Mouse (Mus musculus) CH12.LX (cell line): ENCODE measurements around the gene Prdm5. TPM values are rescaled to one million over a fixed set of nuclear protein-coding genes. Genes with fewer than 3 reads are reported as not detected.

Source experiments
- DNase-seq: peaks from one replicate; pipeline ENCODE4 v3.0.0-alpha.2; 2013; ENCODE audit errors: extremely low read depth
- H3K27ac ChIP-seq: 2 replicates; pipeline ENCODE4 v1.5.1; 2012; ENCODE audit warnings: low read depth, mild to moderate bottlenecking, control low read depth, moderate library complexity; ENCODE audit not compliant: insufficient read depth
- H3K27me3 ChIP-seq: replicated peaks from 2 replicates; pipeline ENCODE3; 2012; ENCODE audit warnings: inconsistent platforms
- H3K36me3 ChIP-seq, 2 experiments: replicated peaks in 1 of 2; 2 replicates each; pipeline versions ENCODE3 to v1.6.1; 2012; ENCODE audit warnings: inconsistent platforms in 1 of 2, low read length in 1 of 2, mild to moderate bottlenecking in 1 of 2, mixed read lengths in 1 of 2, moderate library complexity in 1 of 2; ENCODE audit not compliant: control insufficient read depth in 1 of 2, insufficient read depth in 1 of 2
- H3K4me1 ChIP-seq, 2 experiments: 2 replicates each; pipeline ENCODE4 v1.6.1; 2012; ENCODE audit warnings: inconsistent platforms in 1 of 2, moderate library complexity in 1 of 2; ENCODE audit not compliant: insufficient read depth in 2 of 2, control insufficient read depth in 1 of 2
- H3K4me2 ChIP-seq: 2 replicates; pipeline ENCODE4 v1.6.1; 2012; ENCODE audit warnings: low read depth, mild to moderate bottlenecking, control low read depth; ENCODE audit not compliant: poor library complexity, insufficient read depth, severe bottlenecking
- H3K4me3 ChIP-seq, 3 experiments: fragments of 150-350 bp in 1 of 3; sonication (generic) in 1 of 3; replicated peaks in 1 of 3; 2 replicates each; pipeline versions ENCODE3 to v1.5.1; 2011 to 2012; ENCODE audit warnings: low read depth in 2 of 3, low read length in 2 of 3, mild to moderate bottlenecking in 2 of 3, moderate library complexity in 2 of 3, control low read depth in 1 of 3, improper control_type of control experiment in 1 of 3, inconsistent platforms in 1 of 3, mixed read lengths in 1 of 3; ENCODE audit not compliant: poor library complexity in 1 of 3
- H3K79me2 ChIP-seq: replicated peaks from 2 replicates; pipeline ENCODE4 v1.6.1; 2012; ENCODE audit warnings: mild to moderate bottlenecking, moderate library complexity; ENCODE audit not compliant: control insufficient read depth, poor library complexity, insufficient read depth, severe bottlenecking; ENCODE audit errors: extremely low read depth
- H3K9ac ChIP-seq: 2 replicates; pipeline ENCODE4 v1.6.1; 2012; ENCODE audit warnings: low read depth, mild to moderate bottlenecking, control low read depth, moderate library complexity; ENCODE audit not compliant: insufficient read depth
- H3K9me3 ChIP-seq: replicated peaks from 2 replicates; pipeline ENCODE3; 2012; ENCODE audit warnings: low read length, inconsistent platforms, mixed read lengths
- BHLHE40 ChIP-seq: IDR thresholded peaks from 2 replicates; pipeline ENCODE4 v1.6.1; 2011; ENCODE audit warnings: mild to moderate bottlenecking, low read depth, low read length, improper control_type of control experiment
- ELF1 ChIP-seq: IDR thresholded peaks from 2 replicates; pipeline ENCODE4 v1.6.1; 2014; ENCODE audit warnings: low read depth, mild to moderate bottlenecking, inconsistent platforms, low read length, improper control_type of control experiment
- HCFC1 ChIP-seq: IDR thresholded peaks from 2 replicates; pipeline ENCODE4 v1.6.1; 2012; ENCODE audit warnings: low read depth, mild to moderate bottlenecking, inconsistent platforms, low read length, improper control_type of control experiment
- KAT2A ChIP-seq: IDR thresholded peaks from 2 replicates; pipeline ENCODE4 v1.6.1; 2012; ENCODE audit warnings: low read length, improper control_type of control experiment, inconsistent platforms; ENCODE audit not compliant: insufficient replicate concordance
- MAZ ChIP-seq: IDR thresholded peaks from 2 replicates; pipeline ENCODE4 v1.6.1; 2012; ENCODE audit warnings: low read depth, mild to moderate bottlenecking, inconsistent platforms, low read length, improper control_type of control experiment, moderate library complexity
- MYC ChIP-seq: IDR thresholded peaks from 2 replicates; pipeline ENCODE4 v1.6.1; 2011; ENCODE audit warnings: low read depth, mild to moderate bottlenecking, improper control_type of control experiment, low read length
- NELFE ChIP-seq: IDR thresholded peaks from 2 replicates; pipeline ENCODE4 v1.6.1; 2011; ENCODE audit warnings: low read depth, low read length, improper control_type of control experiment
- PAX5 ChIP-seq: IDR thresholded peaks from 2 replicates; pipeline ENCODE4 v1.6.1; 2012; ENCODE audit warnings: low read length, inconsistent platforms, mixed read lengths
- POLR2AphosphoS2 ChIP-seq: IDR thresholded peaks from 2 replicates; pipeline ENCODE4 v1.6.1; 2011; ENCODE audit warnings: low read depth, low read length, improper control_type of control experiment
- RCOR1 ChIP-seq: conservative IDR thresholded peaks from 2 replicates; pipeline ENCODE4 v1.6.1; 2012; ENCODE audit warnings: low read depth, mild to moderate bottlenecking, inconsistent platforms, low read length, improper control_type of control experiment
- SIN3A ChIP-seq: IDR thresholded peaks from 2 replicates; pipeline ENCODE4 v1.6.1; 2012; ENCODE audit warnings: low read length, improper control_type of control experiment, inconsistent platforms
- TCF12 ChIP-seq: IDR thresholded peaks from 2 replicates; pipeline ENCODE4 v1.6.1; 2014; ENCODE audit warnings: low read depth, mild to moderate bottlenecking, inconsistent platforms, low read length, improper control_type of control experiment
- UBTF ChIP-seq: IDR thresholded peaks from 2 replicates; pipeline ENCODE4 v1.6.1; 2012; ENCODE audit warnings: low read depth, mild to moderate bottlenecking, inconsistent platforms, low read length, improper control_type of control experiment, moderate library complexity
- ZC3H11A ChIP-seq: IDR thresholded peaks from 2 replicates; pipeline ENCODE4 v1.6.1; 2012; ENCODE audit warnings: low read depth, mild to moderate bottlenecking, inconsistent platforms, low read length, improper control_type of control experiment
- ZKSCAN1 ChIP-seq: IDR thresholded peaks from 2 replicates; pipeline ENCODE4 v1.6.1; 2012; ENCODE audit warnings: low read depth, inconsistent platforms, low read length, improper control_type of control experiment, borderline replicate concordance
- ZMIZ1 ChIP-seq: IDR thresholded peaks from 2 replicates; pipeline ENCODE4 v1.6.1; 2012; ENCODE audit warnings: low read depth, mild to moderate bottlenecking, inconsistent platforms, low read length, improper control_type of control experiment
- ZNF384 ChIP-seq: IDR thresholded peaks from 2 replicates; pipeline ENCODE4 v1.6.1; 2012; ENCODE audit warnings: low read depth, low read length, improper control_type of control experiment, inconsistent platforms
- dilution Hi-C: fragments of 300-500 bp; cut with MboI; formaldehyde crosslinking; loops from 2 replicates; pipeline ENCODE4 v1.14.3; 2020; ENCODE audit warnings: low sequenced_read_pairs; ENCODE audit not compliant: extremely low pct_unique_long_range_greater_than_20kb, extremely low pct_ligation_motif_present
- in situ Hi-C: fragments of 300-500 bp; cut with MboI; formaldehyde crosslinking; loops from 3 replicates; pipeline ENCODE4 v1.14.3; 2019; ENCODE audit warnings: low sequenced_read_pairs, low pct_ligation_motif_present, low pct_unique_long_range_greater_than_20kb, mixed read lengths
- polyA plus RNA-seq: library from polyadenylated mRNA; unstranded; fragments of >175 nt; gene quantifications from 2 replicates; pipeline ENCODE4 v1.2.1, GENCODE M21; 2012; ENCODE audit warnings: low read depth; ENCODE audit not compliant: insufficient read length
- total RNA-seq, 2 experiments: library from RNA; depleted of rRNA; stranded (reverse); fragments of 300-350 nt in 1 of 2; fragments of >200 nt in 1 of 2; gene quantifications; 2 replicates each; pipeline ENCODE4 v1.2.3; 2012 to 2014

Gene Prdm5
- total and polyA plus RNA-seq, 3 experiments = not detected

DNA sequence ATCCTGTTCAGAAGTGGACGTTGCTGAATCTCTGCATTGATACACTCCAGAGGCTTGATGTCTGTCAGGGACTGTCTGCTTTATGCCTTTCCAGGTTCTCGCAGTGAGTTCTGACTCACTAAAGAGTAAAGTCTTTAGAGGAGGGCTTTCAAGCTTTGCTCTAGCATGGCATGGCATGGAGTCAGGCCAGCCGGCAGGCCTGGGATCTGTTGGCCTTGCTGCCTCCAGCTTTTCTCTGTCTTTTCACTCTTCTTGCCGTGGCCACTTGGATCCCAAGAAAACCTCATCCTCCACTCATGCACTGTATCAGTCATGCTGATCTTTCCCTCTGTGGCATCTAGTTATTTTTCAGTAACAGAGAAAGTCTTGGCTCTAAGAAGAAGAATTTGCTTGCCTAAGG is 87.1 kb downstream of the Prdm5 start:
- no peaks in the 10 kb centered on the region for H3K36me3 ChIP-seq
- no peak overlapping the region for H3K4me2 ChIP-seq
- H3K9me3 ChIP-seq = no peaks in the 10 kb centered on the region
- no peaks in the 10 kb centered on the region for H3K79me2 ChIP-seq
- no peak overlapping the region for H3K9ac ChIP-seq
- H3K27me3 ChIP-seq = no peaks in the 10 kb centered on the region
- no peaks in the 10 kb centered on the region for H3K4me1 ChIP-seq
- TF ChIP-seq ZKSCAN1 (no peak), MYC (no peak), POLR2AphosphoS2 (no peak), BHLHE40 (no peak), NELFE (no peak), ZMIZ1 (no peak), ZNF384 (no peak), ELF1 (no peak), TCF12 (no peak), UBTF (no peak), KAT2A (no peak), ZC3H11A (no peak), HCFC1 (no peak)
- TF ChIP-seq, all 38 proteins: peak for 0
- Histone ChIP-seq H3K4me3 (no peak overlapping the region), H3K27ac (no peak overlapping the region)
- DNase-seq = no peak
- dilution Hi-C loops = no loop called here
- in situ Hi-C loops = loop anchor here (25.0 kb wide), 1 partner anchor 646 kb away; no protein-coding TSS in a partner anchor

DNA sequence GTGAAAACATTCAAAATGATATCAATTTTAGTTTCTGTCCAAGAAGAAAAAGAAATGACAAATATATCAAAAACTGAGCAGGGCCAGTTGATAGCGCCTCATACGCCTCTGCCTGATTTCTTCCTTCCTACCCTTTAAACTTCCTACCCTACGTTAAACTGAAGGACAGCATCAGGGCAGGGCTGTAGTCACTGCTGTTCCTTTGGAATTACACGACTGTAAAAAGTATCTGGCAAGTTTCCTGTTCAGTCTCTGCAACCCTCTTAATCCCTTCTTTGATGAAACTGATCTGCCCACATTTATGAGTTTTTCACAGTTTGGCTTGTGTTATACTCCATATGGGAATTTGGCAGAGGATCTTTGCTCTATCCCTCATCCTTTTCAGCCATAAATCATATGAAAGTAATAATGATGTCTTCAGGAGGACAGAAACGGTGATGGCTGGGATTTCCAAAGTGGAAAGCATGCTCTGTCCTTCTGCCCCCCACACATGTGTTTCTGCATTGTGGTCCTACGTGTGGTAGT is 93.0 kb downstream of the Prdm5 start:
- TF ChIP-seq PAX5 (no peak), ZKSCAN1 (no peak), RCOR1 (no peak), BHLHE40 (no peak), ZMIZ1 (no peak), ZNF384 (no peak), SIN3A (no peak), MAZ (no peak)
- in situ Hi-C loops = loop anchor here (25.0 kb wide), 1 partner anchor 640 kb away; no protein-coding TSS in a partner anchor
- Histone ChIP-seq H3K4me3 (no peak overlapping the region), H3K4me2 (no peak overlapping the region), H3K9ac (no peak overlapping the region), H3K36me3 (no peaks in the 10 kb centered on the region), H3K79me2 (no peaks in the 10 kb centered on the region), H3K4me1 (no peaks in the 10 kb centered on the region), H3K27ac (no peak overlapping the region), H3K27me3 (no peaks in the 10 kb centered on the region), H3K9me3 (no peaks in the 10 kb centered on the region)
- no peak for DNase-seq
- dilution Hi-C loops = no loop called here
